Mouse (Mus musculus) neural tube, embryonic 14.5 days (tissue): ENCODE results near the gene Slc44a2. TPM values are rescaled to one million over a fixed set of nuclear protein-coding genes. Genes with fewer than 3 reads are reported as not detected.

Source experiments
- ATAC-seq: fragments of 200-750 bp; cut with Nextera tagmentation; 2 replicates; pipeline ENCODE4 v1.8.0; 2017; ENCODE audit warnings: low read depth, mild to moderate bottlenecking, moderate TSS enrichment, moderate library complexity
- H3K27ac ChIP-seq: fragments of 300-500 bp; sonication (generic); 2 replicates; pipeline ENCODE4 v1.5.1; 2014; ENCODE audit warnings: low read depth, mild to moderate bottlenecking, control low read depth, low read length, moderate library complexity, mixed read lengths
- H3K27me3 ChIP-seq: fragments of 300-500 bp; sonication (generic); 2 replicates; pipeline ENCODE4 v1.6.1; 2014; ENCODE audit warnings: low read length; ENCODE audit not compliant: control insufficient read depth, insufficient read depth
- H3K36me3 ChIP-seq: fragments of 300-500 bp; sonication (generic); 2 replicates; pipeline ENCODE4 v1.6.1; 2014; ENCODE audit warnings: low read length, mixed read lengths; ENCODE audit not compliant: control insufficient read depth, insufficient read depth
- H3K4me1 ChIP-seq: fragments of 300-500 bp; sonication (generic); 2 replicates; pipeline ENCODE4 v1.6.1; 2014; ENCODE audit warnings: low read length; ENCODE audit not compliant: control insufficient read depth, insufficient read depth
- H3K4me2 ChIP-seq: fragments of 300-500 bp; sonication (generic); 2 replicates; pipeline ENCODE4 v1.6.1; 2014; ENCODE audit warnings: mild to moderate bottlenecking, low read depth, low read length, control low read depth
- H3K4me3 ChIP-seq: fragments of 300-500 bp; sonication (generic); 2 replicates; pipeline ENCODE4 v1.5.1; 2014; ENCODE audit warnings: low read depth, low read length, control low read depth, mixed read lengths
- H3K9ac ChIP-seq: fragments of 300-500 bp; sonication (generic); replicated peaks from 2 replicates; pipeline ENCODE4 v1.6.1; 2014; ENCODE audit warnings: low read depth, mild to moderate bottlenecking, control low read depth, low read length, mixed read lengths
- H3K9me3 ChIP-seq: fragments of 300-500 bp; sonication (generic); 2 replicates; pipeline ENCODE4 v1.6.1; 2016; ENCODE audit warnings: low read length; ENCODE audit not compliant: control insufficient read depth
- WGBS: fragments of 180-500 bp; shearing (Covaris S2); extraction: QIAGEN DNeasy Blood & Tissue Kit; methylation state at CpG from one replicate; pipeline ENCODE4 v1.1.7; 2014; 5-methylcytosine and 5-hydroxymethylcytosine counted together
- polyA plus RNA-seq: library from polyadenylated mRNA; unstranded; fragments of >200 nt; fragmentation: Nextera tagmentation; extraction: Ambion mirVana; gene quantifications from 2 replicates; pipeline ENCODE4 v1.2.1, GENCODE M21; 2014

The Slc44a2 gene
- polyA plus RNA-seq, 1 experiment from 2014 or later: 67.7 TPM

- peaks cover 78% of the 10 kb centered on the region for H3K36me3 ChIP-seq
- no peaks in the 10 kb centered on the region for H3K27me3 ChIP-seq
- 97% methylated on average over 5 of the region's 5 CpGs for WGBS
- no peak overlapping the region for H3K9ac ChIP-seq
- no peak overlapping the region for H3K27ac ChIP-seq
- no peak for ATAC-seq
- no peak overlapping the region for H3K4me2 ChIP-seq
- no peaks in the 10 kb centered on the region for H3K4me1 ChIP-seq
- no peaks in the 10 kb centered on the region for H3K9me3 ChIP-seq
- H3K4me3 ChIP-seq: no peak overlapping the region
These were observed 42.7 kb upstream of the Slc44a2 start for GRCm38 (mm10) chr9:21277776-21278175.

GRCm38 (mm10) chr9:21283591-21283990, 36.9 kb upstream of the Slc44a2 start:
- ATAC-seq: no peak
- no peaks in the 10 kb centered on the region for H3K27me3 ChIP-seq
- peaks cover 41% of the 10 kb centered on the region for H3K36me3 ChIP-seq

GRCm38 (mm10) chr9:21283994-21284393, 36.5 kb upstream of the Slc44a2 start:
- peaks cover 37% of the 10 kb centered on the region for H3K36me3 ChIP-seq
- H3K27ac ChIP-seq: no peak overlapping the region
- no peak overlapping the region for H3K4me2 ChIP-seq
- H3K4me1 ChIP-seq: peaks cover 17% of the 10 kb centered on the region
- 92% methylated on average over 3 of the region's 3 CpGs for WGBS
- H3K27me3 ChIP-seq: no peaks in the 10 kb centered on the region
- no peak overlapping the region for H3K9ac ChIP-seq
- no peak for ATAC-seq
- no peak overlapping the region for H3K4me3 ChIP-seq
- H3K9me3 ChIP-seq: no peaks in the 10 kb centered on the region

More at GRCm38 (mm10) chr9:21283591-21283990, 36.9 kb upstream of the Slc44a2 start:
- Histone ChIP-seq H3K4me2 (no peak overlapping the region), H3K9me3 (no peaks in the 10 kb centered on the region), H3K27ac (no peak overlapping the region), H3K4me1 (peaks cover 13% of the 10 kb centered on the region), H3K9ac (no peak overlapping the region), H3K4me3 (no peak overlapping the region)
- WGBS: 92% methylated on average over 5 of the region's 5 CpGs

GRCm38 (mm10) chr9:21286753-21287152, 33.7 kb upstream of the Slc44a2 start:
- Histone ChIP-seq H3K9me3 (no peaks in the 10 kb centered on the region), H3K4me1 (peaks cover 26% of the 10 kb centered on the region), H3K36me3 (peaks cover 16% of the 10 kb centered on the region; the same call in 1 of the 2 replicates), H3K9ac (peak overlapping the region; percentile 60; the same call in 1 of the 2 replicates), H3K4me2 (peak overlapping the region; percentile 84), H3K27me3 (no peaks in the 10 kb centered on the region), H3K4me3 (peak overlapping the region; percentile 65), H3K27ac (no peak overlapping the region; the same call in 1 of the 2 replicates)
- 63% methylated on average over 3 of the region's 3 CpGs for WGBS
- no peak for ATAC-seq

GRCm38 (mm10) chr9:21287571-21288402, 32.7 kb upstream of the Slc44a2 start, which contains the start of gene Kri1:
TSS of gene Kri1 (minus strand) at chr9:21287969.
- Histone ChIP-seq H3K27ac (peak within 1 kb of the TSS; percentile 78), H3K27me3 (no peaks in the 10 kb centered on the region), H3K36me3 (peaks cover 16% of the 10 kb centered on the region; the same call in 1 of the 2 replicates), H3K9me3 (no peaks in the 10 kb centered on the region), H3K4me1 (peaks cover 26% of the 10 kb centered on the region), H3K4me3 (peak within 1 kb of the TSS; percentile 65), H3K4me2 (peak within 1 kb of the TSS; percentile 84), H3K9ac (peak within 1 kb of the TSS; percentile 60)
- ATAC-seq: peak; percentile 74
- WGBS: under 1% methylated on average over 59 of the region's 59 CpGs

GRCm38 (mm10) chr9:21288404-21289336, 31.8 kb upstream of the Slc44a2 start:
- Histone ChIP-seq H3K36me3 (peaks cover 13% of the 10 kb centered on the region; the same call in 1 of the 2 replicates), H3K4me2 (peak overlapping the region; percentile 84), H3K4me1 (peaks cover 26% of the 10 kb centered on the region), H3K4me3 (peak overlapping the region; percentile 65), H3K9me3 (no peaks in the 10 kb centered on the region), H3K9ac (peak overlapping the region; percentile 60; the same call in 1 of the 2 replicates), H3K27me3 (no peaks in the 10 kb centered on the region), H3K27ac (peak overlapping the region; percentile 78)
- no peak for ATAC-seq
- WGBS: 79% methylated on average over 13 of the region's 13 CpGs

- no peak for ATAC-seq
- no peaks in the 10 kb centered on the region for H3K27me3 ChIP-seq
- 90% methylated on average over 2 of the region's 2 CpGs for WGBS
- no peak overlapping the region for H3K27ac ChIP-seq
- H3K4me1 ChIP-seq: peaks cover 26% of the 10 kb centered on the region
- no peak overlapping the region; the same call in 1 of the 2 replicates for H3K4me3 ChIP-seq
- H3K4me2 ChIP-seq: peak overlapping the region; percentile 62; the same call in 1 of the 2 replicates
- H3K9ac ChIP-seq: no peak overlapping the region
- no peaks in the 10 kb centered on the region for H3K9me3 ChIP-seq
- H3K36me3 ChIP-seq: peaks cover 7% of the 10 kb centered on the region; the same call in 1 of the 2 replicates
These were observed 31.2 kb upstream of the Slc44a2 start for GRCm38 (mm10) chr9:21289337-21289671.

- under 1% methylated on average over 20 of the region's 20 CpGs for WGBS
- Histone ChIP-seq H3K9ac (peak overlapping the region; percentile 75), H3K36me3 (no peaks in the 10 kb centered on the region), H3K4me1 (peaks cover 26% of the 10 kb centered on the region), H3K4me3 (peak overlapping the region; percentile 74), H3K27ac (peak overlapping the region; percentile 74), H3K27me3 (no peaks in the 10 kb centered on the region), H3K4me2 (peak overlapping the region; percentile 62), H3K9me3 (no peaks in the 10 kb centered on the region)
- ATAC-seq: no peak
These were observed 29.9 kb upstream of the Slc44a2 start for GRCm38 (mm10) chr9:21290589-21290988.
